Mouse (Mus musculus) heart, adult 9 months (tissue): ENCODE results near the gene Lcn10.
"Not testable (repeated sequence)": the region's sequence is repeated elsewhere in the genome, so short reads cannot be mapped to it uniquely, and the experiment has no call there.

Source experiments
- DNase-seq, 2 experiments: peaks; one replicate each; pipeline ENCODE4 v3.0.0; 2022; ENCODE audit warnings: low spot score in 2 of 2

Lcn10 gene

GRCm38 (mm10) chr2:25682426-25682825 lies at the start of gene Lcn10:
Lcn10 (plus strand) TSS chr2:25682726.
- DNase-seq: no peak

- no peak for DNase-seq
These were observed 48.9 kb upstream of the Lcn10 start for GRCm38 (mm10) chr2:25633616-25634015.

GRCm38 (mm10) chr2:25634046-25634445 lies 48.5 kb upstream of the Lcn10 start:
- no peak for DNase-seq

- no peak for DNase-seq
These were observed 42.6 kb upstream of the Lcn10 start for GRCm38 (mm10) chr2:25639890-25640289.

- no peak for DNase-seq
These were observed 29.6 kb upstream of the Lcn10 start, which contains the start of gene Lcn8 for GRCm38 (mm10) chr2:25652902-25653301. Lcn8 (plus strand) TSS chr2:25653120.

GRCm38 (mm10) chr2:25654502-25654901 lies 28.0 kb upstream of the Lcn10 start:
- DNase-seq: no peak

- DNase-seq: peak in 1 of 2 experiments; percentile 47
These were observed 25.8 kb upstream of the Lcn10 start for GRCm38 (mm10) chr2:25656691-25657090.

- DNase-seq: peak in 1 of 2 experiments; percentile 15
These were observed 25.3 kb upstream of the Lcn10 start for GRCm38 (mm10) chr2:25657246-25657645.

GRCm38 (mm10) chr2:25657652-25658051 lies 24.9 kb upstream of the Lcn10 start, which contains the start of gene Lcn5:
Lcn5 (plus strand) TSS chr2:25657952.
- DNase-seq: no peak

- peak; percentile 22 to 30 for DNase-seq
These were observed 22.2 kb upstream of the Lcn10 start for GRCm38 (mm10) chr2:25660279-25660678.

GRCm38 (mm10) chr2:25661245-25661970 lies 21.1 kb upstream of the Lcn10 start:
- no peak for DNase-seq

- peak in 1 of 2 experiments; percentile 22 for DNase-seq
These were observed 19.0 kb upstream of the Lcn10 start for GRCm38 (mm10) chr2:25663511-25663910.

- no peak for DNase-seq
These were observed 18.4 kb upstream of the Lcn10 start for GRCm38 (mm10) chr2:25664125-25664524.

- DNase-seq: no peak
These were observed 16.0 kb upstream of the Lcn10 start for GRCm38 (mm10) chr2:25666516-25666915.

GRCm38 (mm10) chr2:25676486-25676885 lies 6.0 kb upstream of the Lcn10 start, which contains the start of gene Lcn6:
Lcn6 (plus strand) TSS chr2:25676786.
- no peak for DNase-seq

GRCm38 (mm10) chr2:25679559-25679958 lies 3.0 kb upstream of the Lcn10 start:
- DNase-seq: no peak

GRCm38 (mm10) chr2:25686941-25687340 lies 4.4 kb downstream of the Lcn10 start:
- no peak for DNase-seq

- DNase-seq: peak; percentile 11 to 47
These were observed 12.1 kb downstream of the Lcn10 start for GRCm38 (mm10) chr2:25694605-25695004.

GRCm38 (mm10) chr2:25696951-25697350 lies 14.4 kb downstream of the Lcn10 start:
- no peak for DNase-seq

GRCm38 (mm10) chr2:25698696-25699095 lies 16.2 kb downstream of the Lcn10 start:
- no peak for DNase-seq

- DNase-seq: not testable (repeated sequence)
These were observed 17.2 kb downstream of the Lcn10 start, which contains the start of gene Obp2a for GRCm38 (mm10) chr2:25699743-25700142. Obp2a (plus strand) TSS chr2:25700043.

- peak in 1 of 2 experiments; percentile 25 for DNase-seq
These were observed 18.5 kb downstream of the Lcn10 start for GRCm38 (mm10) chr2:25701001-25701400.

- DNase-seq: no peak
These were observed 21.2 kb downstream of the Lcn10 start for GRCm38 (mm10) chr2:25703706-25704105.
